In genomic region chr11:119392001-119392614, GRCm38 (mm10) we compare ENCODE assay signal across 8 mouse cellular contexts. TPM values are rescaled to one million over a fixed set of nuclear protein-coding genes. Genes with fewer than 3 reads are reported as not detected.
DNase-seq lines count a peak whose midpoint lies in the region; ATAC-seq and TF ChIP-seq lines count a peak whose summit lies in the region.

No protein-coding gene starts in this region.

- H3K4me3 ChIP-seq in embryonic facial prominence, embryonic 10.5 days = peak overlapping the region; percentile 35
- peak overlapping the region in 1 of 2 experiments; percentile 58; a peak in 2 of 4 replicates for H3K4me3 ChIP-seq in heart, embryonic 14.5 days (ENCODE audit: control insufficient read depth in 1 of 2, insufficient read depth in 1 of 2, low read depth in 1 of 2, low read length in 2 of 2)
- H3K4me3 ChIP-seq in kidney, embryonic 16.5 days (ENCODE audit: low read length) = peak overlapping the region; percentile 69
- peak overlapping the region; percentile 3; the same call in 1 of the 2 replicates for H3K4me3 ChIP-seq in testis, adult 2 months (ENCODE audit: control insufficient read depth, low read depth, low read length)

- peaks cover 36% of the 10 kb centered on the region for H3K4me1 ChIP-seq in embryonic facial prominence, embryonic 10.5 days
- H3K4me1 ChIP-seq in heart, embryonic 14.5 days (ENCODE audit: control insufficient read depth in 2 of 2, insufficient read depth in 2 of 2, low read length in 2 of 2) = peaks cover 28 to 36% of the 10 kb centered on the region in 2 experiments
- H3K4me1 ChIP-seq in kidney, embryonic 16.5 days (ENCODE audit: insufficient read depth, low read length) = peaks cover 27% of the 10 kb centered on the region
- peaks cover 16% of the 10 kb centered on the region for H3K4me1 ChIP-seq in testis, adult 2 months (ENCODE audit: control insufficient read depth, insufficient read depth, low read length)

- H3K27me3 ChIP-seq in embryonic facial prominence, embryonic 10.5 days (replicated peaks; ENCODE audit: low read depth, poor library complexity, severe bottlenecking) = peaks cover 98% of the 10 kb centered on the region
- H3K27me3 ChIP-seq in heart, embryonic 14.5 days (ENCODE audit: control insufficient read depth, insufficient read depth, low read length) = no peaks in the 10 kb centered on the region
- H3K27me3 ChIP-seq in kidney, embryonic 16.5 days (ENCODE audit: insufficient read depth, low read length) = peaks cover 19% of the 10 kb centered on the region
- no peaks in the 10 kb centered on the region for H3K27me3 ChIP-seq in testis, adult 2 months (ENCODE audit: control insufficient read depth, insufficient read depth, low read length)

- WGBS in embryonic facial prominence, embryonic 10.5 days = 6% methylated on average over 12 of the region's 12 CpGs
- WGBS in heart, embryonic 14.5 days = 8% methylated on average over 12 of the region's 12 CpGs
- WGBS in kidney, embryonic 16.5 days = 16% methylated on average over 11 of the region's 12 CpGs

- peak; percentile 58 for DNase-seq in ovary, adult 18-20 months (ENCODE audit: low spot score)
- no peak for DNase-seq in ovary, postnatal 10 days (ENCODE audit: low spot score)
- DNase-seq in embryonic facial prominence, embryonic 10.5 days (ENCODE audit: low spot score) = peak; percentile 52
- peak; percentile 94 for DNase-seq in lung, postnatal 36 days
- no peak for DNase-seq in right cerebral cortex, postnatal 4 days

- peak overlapping the region; percentile 77 for H3K9ac ChIP-seq in heart, embryonic 14.5 days (ENCODE audit: low read length)
- peak overlapping the region; percentile 69 for H3K9ac ChIP-seq in kidney, embryonic 16.5 days (replicated peaks; ENCODE audit: low read length)

- TF ChIP-seq CTCF in testis, adult 2 months (IDR thresholded peaks at IDR 0.05; ENCODE audit: control insufficient read depth, insufficient read depth, insufficient replicate concordance, low read depth, low read length) = no peak

- H3K36me3 ChIP-seq in embryonic facial prominence, embryonic 10.5 days (replicated peaks) = no peaks in the 10 kb centered on the region
- peaks cover 9% of the 10 kb centered on the region; the same call in 1 of the 2 replicates for H3K36me3 ChIP-seq in heart, embryonic 14.5 days (ENCODE audit: control insufficient read depth, insufficient read depth, low read length)
- no peaks in the 10 kb centered on the region for H3K36me3 ChIP-seq in kidney, embryonic 16.5 days (ENCODE audit: insufficient read depth, low read length)
- no peaks in the 10 kb centered on the region for H3K36me3 ChIP-seq in testis, adult 2 months (ENCODE audit: control insufficient read depth, insufficient read depth, low read length)

- H3K9me3 ChIP-seq in embryonic facial prominence, embryonic 10.5 days = no peaks in the 10 kb centered on the region
- no peaks in the 10 kb centered on the region for H3K9me3 ChIP-seq in heart, embryonic 14.5 days (ENCODE audit: control insufficient read depth, low read length)
- H3K9me3 ChIP-seq in kidney, embryonic 16.5 days (ENCODE audit: low read length) = no peaks in the 10 kb centered on the region

- peak overlapping the region; percentile 96 for H3K4me2 ChIP-seq in heart, embryonic 14.5 days (ENCODE audit: low read length)
- H3K4me2 ChIP-seq in kidney, embryonic 16.5 days (replicated peaks; ENCODE audit: low read depth, low read length) = peak overlapping the region; percentile 85

- no peak overlapping the region for H3K27ac ChIP-seq in embryonic facial prominence, embryonic 10.5 days (replicated peaks)
- H3K27ac ChIP-seq in heart, embryonic 14.5 days (replicated peaks in 1 of 2; ENCODE audit: control insufficient read depth in 1 of 2, insufficient read depth in 1 of 2, low read depth in 2 of 2, low read length in 2 of 2) = peak overlapping the region; percentile 36 to 98
- H3K27ac ChIP-seq in kidney, embryonic 16.5 days (ENCODE audit: low read length) = no peak overlapping the region
- peak overlapping the region; percentile 81 for H3K27ac ChIP-seq in testis, adult 2 months (ENCODE audit: control insufficient read depth, insufficient read depth, low read depth, low read length)

- no peak for TF ChIP-seq POLR2A in testis, adult 2 months (IDR thresholded peaks at IDR 0.05; ENCODE audit: control insufficient read depth, low read depth, low read length)

- no peak for ATAC-seq in heart, embryonic 14.5 days (ENCODE audit: insufficient number of reproducible peaks, insufficient read depth, low FRiP score, low read depth)
- no peak for ATAC-seq in kidney, embryonic 16.5 days (ENCODE audit: low FRiP score, low TSS enrichment)

RNA-seq across cellular contexts. Expression of gene Rnf213, which starts 0.8 kb away (rescaled TPM):
- 1.4 TPM in 2 replicates for polyA plus RNA-seq in embryonic facial prominence, embryonic 10.5 days (2016; fragmentation: Nextera tagmentation; extraction: Ambion mirVana)
- polyA plus RNA-seq in heart, embryonic 14.5 days (2014; fragmentation: Nextera tagmentation; extraction: Ambion mirVana) = 12.0 and 12.4 TPM in 2 replicates
- 5.5 and 5.6 TPM in 2 replicates for polyA plus RNA-seq in kidney, embryonic 16.5 days (2015; fragmentation: Nextera tagmentation; extraction: Ambion mirVana)
- polyA plus RNA-seq in testis, adult 2 months (2012; rRNA removed) = 3.9 and 4.5 TPM in 2 replicates

RNA-seq across cellular contexts. Expression of gene Slc26a11, which starts 36.8 kb away (rescaled TPM):
- polyA plus RNA-seq in embryonic facial prominence, embryonic 10.5 days (2016; fragmentation: Nextera tagmentation; extraction: Ambion mirVana) = 7.6 and 8.2 TPM in 2 replicates
- 10.5 and 11.0 TPM in 2 replicates for polyA plus RNA-seq in heart, embryonic 14.5 days (2014; fragmentation: Nextera tagmentation; extraction: Ambion mirVana)
- 11.3 and 12.5 TPM in 2 replicates for polyA plus RNA-seq in kidney, embryonic 16.5 days (2015; fragmentation: Nextera tagmentation; extraction: Ambion mirVana)
- 4.2 and 5.5 TPM in 2 replicates for polyA plus RNA-seq in testis, adult 2 months (2012; rRNA removed)

RNA-seq across cellular contexts. Expression of gene Sgsh, which starts 36.8 kb away (rescaled TPM):
- 5.4 and 5.5 TPM in 2 replicates for polyA plus RNA-seq in embryonic facial prominence, embryonic 10.5 days (2016; fragmentation: Nextera tagmentation; extraction: Ambion mirVana)
- 6.9 and 7.4 TPM in 2 replicates for polyA plus RNA-seq in heart, embryonic 14.5 days (2014; fragmentation: Nextera tagmentation; extraction: Ambion mirVana)
- polyA plus RNA-seq in kidney, embryonic 16.5 days (2015; fragmentation: Nextera tagmentation; extraction: Ambion mirVana) = 8.3 and 8.7 TPM in 2 replicates
- 11.4 and 13.8 TPM in 2 replicates for polyA plus RNA-seq in testis, adult 2 months (2012; rRNA removed)

Comparison
In these comparisons a context has a peak if more than half of its experiments do, and no peak if none do; other contexts are left out.
1. DNase-seq: peak in ovary, adult 18-20 months (single experiment), embryonic facial prominence, embryonic 10.5 days (single experiment) and lung, postnatal 36 days (single experiment); none in ovary, postnatal 10 days (single experiment) and right cerebral cortex, postnatal 4 days (single experiment).
2. H3K27ac ChIP-seq: peak in heart, embryonic 14.5 days (2 of 2) and testis, adult 2 months (single experiment); none in embryonic facial prominence, embryonic 10.5 days (single experiment) and kidney, embryonic 16.5 days (single experiment).